Mouse (Mus musculus): ENCODE measurements around the gene Stx1b.

The Stx1b gene

GRCm38 (mm10) chr7:127761026-127761425 lies 63.3 kb downstream of the Stx1b start:
- Histone ChIP-seq H3K36me3 (ENCODE audit: control insufficient read depth, insufficient read depth, low read length, poor library complexity, severe bottlenecking) (no peaks in the 10 kb centered on the region), H3K27me3 (ENCODE audit: control insufficient read depth, insufficient read depth, low read length, poor library complexity, severe bottlenecking) (no peaks in the 10 kb centered on the region)
- peak; percentile 80 for DNase-seq (ENCODE audit: low read depth, low spot score)

GRCm38 (mm10) chr7:127760478-127760877 lies 63.9 kb downstream of the Stx1b start:
- DNase-seq (ENCODE audit: low read depth, low spot score) = no peak
- Histone ChIP-seq H3K27me3 (ENCODE audit: control insufficient read depth, insufficient read depth, low read length, poor library complexity, severe bottlenecking) (no peaks in the 10 kb centered on the region), H3K36me3 (ENCODE audit: control insufficient read depth, insufficient read depth, low read length, poor library complexity, severe bottlenecking) (no peaks in the 10 kb centered on the region)

GRCm38 (mm10) chr7:127759716-127760115 lies 64.6 kb downstream of the Stx1b start:
- H3K36me3 ChIP-seq (ENCODE audit: control insufficient read depth, insufficient read depth, low read length, poor library complexity, severe bottlenecking) = 0 out of 2 replicates have a peak, but pooled peaks cover 2% of the 10 kb centered on the region
- H3K27me3 ChIP-seq (ENCODE audit: control insufficient read depth, insufficient read depth, low read length, poor library complexity, severe bottlenecking) = no peaks in the 10 kb centered on the region
- peak; percentile 23 for DNase-seq (ENCODE audit: low read depth, low spot score)
